Mouse (Mus musculus) heart, postnatal 0 days (tissue): ENCODE measurements at regions not wholly inside any gene's neighbourhood (a gene's known extent, or its start where the extent isn't known, plus 50 kb on each side); places are given as distances from the start of the nearest gene placed in this dataset.

ENCODE experiments used
- ATAC-seq: fragments of 200-750 bp; cut with Nextera tagmentation; 2 replicates; pipeline ENCODE4 v1.8.0; 2017; ENCODE audit warnings: low read depth, moderate number of reproducible peaks, moderate library complexity; ENCODE audit not compliant: insufficient read depth
- DNase-seq: peaks from one replicate; pipeline ENCODE4 v3.0.0-alpha.2; 2016; ENCODE audit warnings: low spot score
- H3K27ac ChIP-seq: fragments of 300-500 bp; sonication (generic); 2 replicates; pipeline ENCODE4 v1.5.1; 2014; ENCODE audit warnings: low read depth, mild to moderate bottlenecking
- H3K27me3 ChIP-seq: fragments of 300-500 bp; sonication (generic); 2 replicates; pipeline ENCODE4 v1.6.1; 2014; ENCODE audit warnings: low read length, mixed read lengths; ENCODE audit not compliant: control insufficient read depth, insufficient read depth
- H3K36me3 ChIP-seq: fragments of 300-500 bp; sonication (generic); replicated peaks from 2 replicates; pipeline ENCODE4 v1.6.1; 2014; ENCODE audit warnings: low read length, mixed read lengths; ENCODE audit not compliant: control insufficient read depth, insufficient read depth
- H3K4me1 ChIP-seq: fragments of 300-500 bp; sonication (generic); 2 replicates; pipeline ENCODE4 v1.6.1; 2014; ENCODE audit warnings: antibody characterized with exemption; ENCODE audit not compliant: control insufficient read depth, insufficient read depth
- H3K4me2 ChIP-seq: fragments of 300-500 bp; sonication (generic); 2 replicates; pipeline ENCODE4 v1.6.1; 2014; ENCODE audit warnings: low read depth, mild to moderate bottlenecking, low read length, moderate library complexity
- H3K4me3 ChIP-seq: fragments of 300-500 bp; sonication (generic); 2 replicates; pipeline ENCODE4 v1.5.1; 2014; ENCODE audit warnings: low read depth, low read length
- H3K9ac ChIP-seq: fragments of 300-500 bp; sonication (generic); replicated peaks from 2 replicates; pipeline ENCODE4 v1.6.1; 2014; ENCODE audit warnings: low read depth, low read length, mixed read lengths
- H3K9me3 ChIP-seq: fragments of 300-500 bp; sonication (generic); replicated peaks from 2 replicates; pipeline ENCODE4 v1.6.1; 2016; ENCODE audit warnings: low read length; ENCODE audit not compliant: control insufficient read depth
- CTCF ChIP-seq: IDR thresholded peaks from 2 replicates; pipeline ENCODE4 v1.5.1; 2016; ENCODE audit warnings: antibody characterized with exemption, control low read depth, low read depth
- EP300 ChIP-seq: IDR thresholded peaks from 2 replicates; pipeline ENCODE4 v1.6.1; 2016; ENCODE audit warnings: antibody characterized with exemption, low read depth
- WGBS: fragments of 180-500 bp; shearing (Covaris S2); extraction: QIAGEN DNeasy Blood & Tissue Kit; methylation state at CpG from one replicate; pipeline ENCODE4 v1.1.7; 2014; 5-methylcytosine and 5-hydroxymethylcytosine counted together

- DNase-seq: no peak
- Histone ChIP-seq H3K4me1 (no peaks in the 10 kb centered on the region), H3K9ac (no peak overlapping the region), H3K27ac (no peak overlapping the region), H3K36me3 (no peaks in the 10 kb centered on the region), H3K27me3 (no peaks in the 10 kb centered on the region), H3K4me2 (no peak overlapping the region), H3K9me3 (no peaks in the 10 kb centered on the region), H3K4me3 (no peak overlapping the region)
- 73% methylated on average over 3 of the region's 3 CpGs for WGBS
- ATAC-seq: no peak
- TF ChIP-seq CTCF: no peak
- TF ChIP-seq EP300: no peak
Measured at GRCm38 (mm10) chr7:74224378-74224777, 210.9 kb upstream of the St8sia2 start.

GRCm38 (mm10) chr7:74200661-74201060 lies 187.2 kb upstream of the St8sia2 start:
- ATAC-seq: no peak
- H3K27ac ChIP-seq: no peak overlapping the region
- H3K36me3 ChIP-seq: no peaks in the 10 kb centered on the region
- no peak for DNase-seq
- no peaks in the 10 kb centered on the region for H3K9me3 ChIP-seq
- no peak overlapping the region for H3K4me2 ChIP-seq
- TF ChIP-seq EP300: no peak
- TF ChIP-seq CTCF: no peak
- no peak overlapping the region for H3K9ac ChIP-seq
- H3K27me3 ChIP-seq: no peaks in the 10 kb centered on the region
- no peak overlapping the region for H3K4me3 ChIP-seq
- 35% methylated on average over 4 of the region's 4 CpGs for WGBS
- H3K4me1 ChIP-seq: no peaks in the 10 kb centered on the region

GRCm38 (mm10) chr7:74198796-74199195 lies 185.3 kb upstream of the St8sia2 start:
- WGBS: 84% methylated on average over 6 of the region's 6 CpGs
- Histone ChIP-seq H3K4me3 (no peak overlapping the region), H3K27me3 (no peaks in the 10 kb centered on the region), H3K9ac (no peak overlapping the region), H3K4me2 (no peak overlapping the region), H3K27ac (no peak overlapping the region), H3K36me3 (no peaks in the 10 kb centered on the region), H3K9me3 (no peaks in the 10 kb centered on the region), H3K4me1 (no peaks in the 10 kb centered on the region)
- DNase-seq (no peak), ATAC-seq (no peak)
- TF ChIP-seq CTCF: no peak
- no peak for TF ChIP-seq EP300

- Histone ChIP-seq H3K4me3 (no peak overlapping the region), H3K9ac (no peak overlapping the region), H3K4me1 (no peaks in the 10 kb centered on the region), H3K9me3 (no peaks in the 10 kb centered on the region), H3K4me2 (no peak overlapping the region), H3K27me3 (no peaks in the 10 kb centered on the region), H3K27ac (no peak overlapping the region), H3K36me3 (no peaks in the 10 kb centered on the region)
- TF ChIP-seq CTCF (no peak), EP300 (no peak)
- ATAC-seq (no peak), DNase-seq (no peak)
Measured at GRCm38 (mm10) chr7:74184661-74185060, 171.2 kb upstream of the St8sia2 start.

GRCm38 (mm10) chr7:74174206-74174605 lies 160.7 kb upstream of the St8sia2 start:
- DNase-seq (no peak), ATAC-seq (no peak)
- Histone ChIP-seq H3K9me3 (no peaks in the 10 kb centered on the region), H3K27ac (no peak overlapping the region), H3K4me2 (no peak overlapping the region), H3K4me1 (no peaks in the 10 kb centered on the region), H3K36me3 (no peaks in the 10 kb centered on the region), H3K4me3 (no peak overlapping the region), H3K9ac (no peak overlapping the region), H3K27me3 (no peaks in the 10 kb centered on the region)
- TF ChIP-seq CTCF (no peak), EP300 (no peak)
- 81% methylated on average over 5 of the region's 5 CpGs for WGBS

GRCm38 (mm10) chr7:74173230-74173612 lies 159.7 kb upstream of the St8sia2 start:
- H3K9me3 ChIP-seq: no peaks in the 10 kb centered on the region
- no peak for ATAC-seq
- H3K4me2 ChIP-seq: no peak overlapping the region
- H3K27me3 ChIP-seq: no peaks in the 10 kb centered on the region
- DNase-seq: no peak
- H3K4me3 ChIP-seq: no peak overlapping the region
- 27% methylated on average over 2 of the region's 2 CpGs for WGBS
- TF ChIP-seq CTCF: no peak
- TF ChIP-seq EP300: no peak
- no peaks in the 10 kb centered on the region for H3K4me1 ChIP-seq
- H3K27ac ChIP-seq: no peak overlapping the region
- no peaks in the 10 kb centered on the region for H3K36me3 ChIP-seq
- no peak overlapping the region for H3K9ac ChIP-seq
